Mouse (Mus musculus) liver, embryonic 16.5 days (tissue): ENCODE measurements around the gene Eif4h. TPM values are rescaled to one million over a fixed set of nuclear protein-coding genes. Genes with fewer than 3 reads are reported as not detected.
A peak's percentile ranks its signal among the peaks of the same experiment; 100 is the strongest.

Source experiments
- ATAC-seq: fragments of 200-750 bp; cut with Nextera tagmentation; 2 replicates; pipeline ENCODE4 v1.8.0; 2017; ENCODE audit warnings: low read depth, mild to moderate bottlenecking, moderate number of reproducible peaks, moderate library complexity
- H3K27ac ChIP-seq: fragments of 300-500 bp; sonication (generic); 2 replicates; pipeline ENCODE4 v1.5.1; 2014; ENCODE audit warnings: mild to moderate bottlenecking, low read length
- H3K27me3 ChIP-seq: fragments of 300-500 bp; sonication (generic); 2 replicates; pipeline ENCODE4 v1.6.1; 2014; ENCODE audit warnings: low read depth, low read length, mixed read lengths; ENCODE audit not compliant: control insufficient read depth, insufficient read depth
- H3K36me3 ChIP-seq: fragments of 300-500 bp; sonication (generic); 2 replicates; pipeline ENCODE4 v1.6.1; 2014; ENCODE audit warnings: mild to moderate bottlenecking; ENCODE audit not compliant: control insufficient read depth, insufficient read depth
- H3K4me1 ChIP-seq: fragments of 300-500 bp; sonication (generic); 2 replicates; pipeline ENCODE4 v1.6.1; 2014; ENCODE audit warnings: low read depth, low read length, mixed read lengths; ENCODE audit not compliant: control insufficient read depth
- H3K4me2 ChIP-seq: fragments of 300-500 bp; sonication (generic); 2 replicates; pipeline ENCODE4 v1.6.1; 2014; ENCODE audit warnings: low read depth, low read length, mixed read lengths
- H3K4me3 ChIP-seq: fragments of 300-500 bp; sonication (generic); 2 replicates; pipeline ENCODE4 v1.5.1; 2014; ENCODE audit warnings: low read depth, mild to moderate bottlenecking, low read length
- H3K9ac ChIP-seq: fragments of 300-500 bp; sonication (generic); 2 replicates; pipeline ENCODE4 v1.6.1; 2014; ENCODE audit warnings: low read depth, low read length
- H3K9me3 ChIP-seq: fragments of 300-500 bp; sonication (generic); replicated peaks from 2 replicates; pipeline ENCODE4 v1.6.1; 2016; ENCODE audit warnings: low read length; ENCODE audit not compliant: control insufficient read depth
- WGBS: fragments of 180-500 bp; shearing (Covaris S2); extraction: QIAGEN DNeasy Blood & Tissue Kit; methylation state at CpG from one replicate; pipeline ENCODE4 v1.1.7; 2014; ENCODE audit not compliant: insufficient replicate concordance; 5-methylcytosine and 5-hydroxymethylcytosine counted together
- polyA plus RNA-seq: library from polyadenylated mRNA; unstranded; fragments of >200 nt; fragmentation: Nextera tagmentation; extraction: Ambion mirVana; gene quantifications from 2 replicates; pipeline ENCODE4 v1.2.1, GENCODE M21; 2015

The Eif4h gene
- polyA plus RNA-seq, 1 experiment from 2014 or later, result 167 TPM

DNA sequence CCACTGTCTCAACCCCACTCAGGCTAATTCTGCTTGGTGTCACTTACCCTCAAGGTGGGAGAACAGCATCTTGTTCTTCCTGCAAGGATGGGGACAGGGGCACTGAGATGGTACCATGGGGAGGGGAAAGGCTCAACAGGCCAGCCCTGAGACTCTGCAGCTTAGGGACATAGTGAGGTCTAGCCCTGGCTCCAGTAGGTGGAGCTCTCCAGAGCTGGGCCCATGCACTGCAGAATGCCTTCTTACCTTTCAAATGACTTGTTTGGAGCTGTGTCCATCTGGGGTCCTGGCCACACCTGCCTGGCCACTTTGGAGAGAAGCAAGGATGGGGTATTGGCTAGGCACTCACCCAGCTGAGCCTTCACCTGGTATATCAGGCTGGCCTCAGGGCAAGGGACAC is 33.0 kb downstream of the Eif4h start:
- Histone ChIP-seq H3K4me1 (no peaks in the 10 kb centered on the region; the same call in 1 of the 2 replicates), H3K4me2 (no peak overlapping the region), H3K27me3 (no peaks in the 10 kb centered on the region), H3K9ac (no peak overlapping the region), H3K4me3 (no peak overlapping the region), H3K9me3 (no peaks in the 10 kb centered on the region), H3K27ac (peak overlapping the region; percentile 46; the same call in 1 of the 2 replicates), H3K36me3 (no peaks in the 10 kb centered on the region)
- no peak for ATAC-seq

DNA sequence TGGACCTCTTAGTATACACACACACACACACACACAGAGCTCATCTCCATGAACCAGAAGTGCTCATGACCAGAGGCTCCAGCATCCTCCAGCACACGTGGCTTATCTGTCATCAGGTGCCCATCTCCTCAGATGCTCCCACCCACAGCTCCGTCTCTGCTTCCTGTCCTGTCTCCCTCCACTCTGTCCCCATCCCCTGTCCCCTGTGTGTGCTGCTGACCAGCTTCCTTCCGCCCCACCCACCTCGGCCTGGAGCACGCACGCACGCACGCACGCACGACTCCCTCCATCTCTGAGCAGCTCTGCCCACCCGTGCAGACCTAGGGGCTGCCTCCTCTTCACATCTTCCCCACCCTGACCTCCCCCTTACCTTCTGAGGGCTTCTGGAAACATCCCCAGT is 34.9 kb downstream of the Eif4h start:
- H3K4me2 ChIP-seq, result no peak overlapping the region
- H3K36me3 ChIP-seq, result no peaks in the 10 kb centered on the region
- H3K4me1 ChIP-seq, result no peaks in the 10 kb centered on the region; the same call in 1 of the 2 replicates
- 64% methylated on average over 11 of the region's 11 CpGs for WGBS
- H3K27ac ChIP-seq, result no peak overlapping the region
- no peaks in the 10 kb centered on the region for H3K27me3 ChIP-seq
- ATAC-seq, result no peak
- H3K9ac ChIP-seq, result no peak overlapping the region
- no peak overlapping the region for H3K4me3 ChIP-seq
- no peaks in the 10 kb centered on the region for H3K9me3 ChIP-seq

DNA sequence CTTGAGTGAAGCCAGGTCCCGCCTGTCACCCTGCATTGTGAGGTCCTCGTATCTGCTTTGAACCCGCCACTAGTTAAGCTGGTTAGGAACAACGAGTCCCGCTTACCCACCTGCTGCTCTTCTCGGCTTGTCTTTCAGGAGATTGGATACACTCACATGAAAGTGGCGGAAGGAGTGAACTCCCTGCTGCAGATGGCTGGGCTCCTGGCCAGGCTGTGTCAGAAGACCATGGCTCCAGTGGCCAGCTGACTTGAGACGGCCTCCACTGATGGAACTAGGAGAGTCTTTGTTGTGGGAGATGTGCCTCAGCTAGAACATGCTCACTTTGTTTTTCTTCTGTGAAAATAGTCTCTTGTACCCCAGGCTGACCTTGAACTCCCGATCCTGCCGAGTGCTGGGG is 41.6 kb downstream of the Eif4h start:
- Histone ChIP-seq H3K9ac (no peak overlapping the region), H3K27me3 (no peaks in the 10 kb centered on the region), H3K9me3 (no peaks in the 10 kb centered on the region), H3K4me1 (peaks cover 8% of the 10 kb centered on the region), H3K27ac (no peak overlapping the region), H3K36me3 (peaks cover 29% of the 10 kb centered on the region), H3K4me2 (no peak overlapping the region), H3K4me3 (no peak overlapping the region)
- 81% methylated on average over 10 of the region's 10 CpGs for WGBS
- no peak for ATAC-seq

DNA sequence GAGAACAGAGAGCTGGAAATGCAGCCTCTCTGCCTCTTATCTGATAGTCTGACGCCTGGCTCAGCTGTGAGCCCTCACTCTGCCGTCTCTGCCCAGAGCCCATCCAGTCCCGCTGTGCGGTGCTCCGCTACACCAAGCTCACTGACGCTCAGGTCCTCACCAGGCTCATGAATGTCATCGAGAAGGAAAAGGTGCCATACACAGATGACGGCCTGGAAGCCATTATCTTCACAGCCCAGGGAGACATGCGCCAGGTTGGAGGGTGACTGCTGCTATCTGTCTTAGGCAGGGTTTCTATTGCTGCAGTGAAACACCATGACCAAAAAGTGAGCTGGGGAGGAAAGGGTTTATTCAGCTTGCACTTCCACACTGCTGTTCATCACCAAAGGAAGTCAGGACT is 46.2 kb downstream of the Eif4h start:
- H3K4me1 ChIP-seq, result peaks cover 20% of the 10 kb centered on the region
- H3K9me3 ChIP-seq, result no peaks in the 10 kb centered on the region
- peak; percentile 86 for ATAC-seq
- H3K9ac ChIP-seq, result no peak overlapping the region
- H3K4me3 ChIP-seq, result no peak overlapping the region
- H3K4me2 ChIP-seq, result 0 out of 2 replicates have a peak overlapping the region, but pooled peaks have one; percentile 21
- peaks cover 29% of the 10 kb centered on the region for H3K36me3 ChIP-seq
- H3K27ac ChIP-seq, result peak overlapping the region; percentile 34
- 35% methylated on average over 9 of the region's 9 CpGs for WGBS
- no peaks in the 10 kb centered on the region for H3K27me3 ChIP-seq

DNA sequence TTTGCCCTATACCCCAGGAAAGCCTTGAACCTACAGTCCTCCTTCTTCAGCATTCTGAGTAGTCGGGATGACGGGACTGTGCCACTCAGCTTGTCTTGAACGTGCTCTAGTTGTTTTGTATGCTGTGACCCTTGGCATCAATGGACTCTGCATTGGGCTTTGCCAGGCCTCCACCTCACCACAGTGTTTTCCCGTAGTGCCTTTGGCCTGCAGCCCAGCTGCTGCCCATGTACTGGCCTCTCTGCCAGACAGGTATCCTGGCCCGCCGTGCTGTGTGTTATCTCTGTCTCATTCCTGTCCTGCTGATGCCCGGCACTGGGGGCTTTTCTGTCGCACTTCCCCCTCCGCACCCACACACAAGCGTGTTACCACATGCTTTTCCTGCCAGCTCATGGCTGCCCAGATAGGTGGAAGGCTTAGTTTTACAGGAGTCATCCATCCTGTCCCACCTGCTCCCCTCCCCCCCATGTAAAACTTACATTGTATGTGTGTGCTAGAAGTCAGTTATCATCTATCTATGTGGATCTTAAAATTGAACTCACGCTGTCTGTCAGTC is 47.2 kb downstream of the Eif4h start:
- Histone ChIP-seq H3K4me2 (no peak overlapping the region), H3K27ac (no peak overlapping the region)

DNA sequence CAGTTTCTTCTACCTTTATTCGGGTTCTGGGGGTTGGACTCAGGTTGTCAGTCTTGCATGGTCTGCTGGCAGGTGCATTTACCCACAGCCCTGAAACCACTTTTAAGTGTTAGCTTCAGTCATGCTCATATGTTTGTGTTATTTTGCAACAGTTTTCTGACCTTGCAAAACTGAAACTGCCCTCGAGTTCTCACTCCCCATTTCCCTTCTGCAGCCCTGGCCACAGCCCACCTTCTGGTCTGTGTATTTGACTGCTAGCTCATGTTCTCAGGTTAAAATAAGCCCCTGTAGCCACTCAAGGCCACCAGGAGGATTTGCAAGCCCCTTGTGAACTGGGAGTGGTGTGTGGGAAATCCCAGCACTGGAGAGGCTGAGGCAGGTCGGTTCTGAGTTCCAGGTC is 49.4 kb downstream of the Eif4h start:
- no peak overlapping the region for H3K9ac ChIP-seq
- no peak overlapping the region for H3K4me2 ChIP-seq
- ATAC-seq, result no peak
- H3K27me3 ChIP-seq, result no peaks in the 10 kb centered on the region
- H3K4me1 ChIP-seq, result peaks cover 20% of the 10 kb centered on the region
- WGBS, result 65% methylated on average over 3 of the region's 3 CpGs
- no peaks in the 10 kb centered on the region for H3K9me3 ChIP-seq
- 0 out of 2 replicates have a peak overlapping the region, but pooled peaks have one; percentile 22 for H3K27ac ChIP-seq
- peaks cover 11% of the 10 kb centered on the region for H3K36me3 ChIP-seq
- no peak overlapping the region for H3K4me3 ChIP-seq

More for the DNA sequence above, 47.2 kb downstream of the Eif4h start:
- no peak overlapping the region for H3K9ac ChIP-seq
- H3K4me1 ChIP-seq, result peaks cover 20% of the 10 kb centered on the region
- 65% methylated on average over 11 of the region's 11 CpGs for WGBS
- H3K9me3 ChIP-seq, result no peaks in the 10 kb centered on the region
- no peaks in the 10 kb centered on the region for H3K27me3 ChIP-seq
- no peak overlapping the region for H3K4me3 ChIP-seq
- no peak for ATAC-seq
- H3K36me3 ChIP-seq, result peaks cover 20% of the 10 kb centered on the region

DNA sequence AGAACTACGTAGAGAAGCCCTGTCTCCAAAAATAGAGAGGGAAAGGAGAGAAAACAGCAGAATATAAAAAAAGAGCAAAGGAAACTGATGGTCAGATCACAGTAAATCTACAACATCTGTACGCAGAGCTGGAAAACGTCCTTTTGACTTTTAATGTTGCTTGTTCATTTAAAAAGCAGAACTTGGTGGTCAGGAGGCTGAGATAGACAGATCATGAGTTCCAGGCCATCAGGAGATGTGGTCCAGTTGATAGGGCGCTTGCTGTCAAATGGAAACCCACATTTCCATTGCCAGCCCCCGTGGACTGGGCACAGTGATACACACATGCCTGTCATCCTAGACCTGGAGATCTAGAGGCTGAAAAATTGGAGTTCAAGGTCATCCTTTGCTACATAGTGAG is 54.5 kb downstream of the Eif4h start:
- no peak overlapping the region for H3K4me2 ChIP-seq
- no peaks in the 10 kb centered on the region; the same call in 1 of the 2 replicates for H3K36me3 ChIP-seq
- no peak for ATAC-seq
- H3K9me3 ChIP-seq, result no peaks in the 10 kb centered on the region
- H3K4me3 ChIP-seq, result no peak overlapping the region
- no peaks in the 10 kb centered on the region for H3K27me3 ChIP-seq
- H3K27ac ChIP-seq, result no peak overlapping the region
- WGBS, result 45% methylated on average over 5 of the region's 5 CpGs
- H3K9ac ChIP-seq, result no peak overlapping the region
- H3K4me1 ChIP-seq, result peaks cover 18% of the 10 kb centered on the region

DNA sequence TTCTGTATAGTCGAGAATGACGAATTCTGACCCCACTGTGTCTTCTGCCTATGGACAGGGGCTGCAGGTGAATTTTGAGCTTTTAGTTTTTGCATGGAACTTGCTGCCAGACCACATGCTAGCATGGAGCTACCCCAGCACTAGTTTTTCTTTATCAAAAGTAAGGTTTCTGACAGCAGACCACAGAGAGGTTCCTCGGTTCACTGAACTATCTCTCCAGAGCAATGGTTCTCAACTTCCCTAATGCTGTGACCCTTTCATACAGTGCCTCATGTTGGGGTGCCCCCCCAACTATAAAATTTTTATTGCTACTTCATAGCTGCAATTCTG is 55.4 kb downstream of the Eif4h start:
- no peaks in the 10 kb centered on the region for H3K36me3 ChIP-seq
- WGBS, result 22% methylated on average over 3 of the region's 3 CpGs
- H3K4me1 ChIP-seq, result peaks cover 17% of the 10 kb centered on the region
- no peaks in the 10 kb centered on the region for H3K27me3 ChIP-seq
- H3K9me3 ChIP-seq, result no peaks in the 10 kb centered on the region
- peak overlapping the region; percentile 95 for H3K4me3 ChIP-seq
- H3K27ac ChIP-seq, result 0 out of 2 replicates have a peak overlapping the region, but pooled peaks have one; percentile 2
- peak overlapping the region; percentile 93 for H3K9ac ChIP-seq
- ATAC-seq, result no peak
- H3K4me2 ChIP-seq, result peak overlapping the region; percentile 81

DNA sequence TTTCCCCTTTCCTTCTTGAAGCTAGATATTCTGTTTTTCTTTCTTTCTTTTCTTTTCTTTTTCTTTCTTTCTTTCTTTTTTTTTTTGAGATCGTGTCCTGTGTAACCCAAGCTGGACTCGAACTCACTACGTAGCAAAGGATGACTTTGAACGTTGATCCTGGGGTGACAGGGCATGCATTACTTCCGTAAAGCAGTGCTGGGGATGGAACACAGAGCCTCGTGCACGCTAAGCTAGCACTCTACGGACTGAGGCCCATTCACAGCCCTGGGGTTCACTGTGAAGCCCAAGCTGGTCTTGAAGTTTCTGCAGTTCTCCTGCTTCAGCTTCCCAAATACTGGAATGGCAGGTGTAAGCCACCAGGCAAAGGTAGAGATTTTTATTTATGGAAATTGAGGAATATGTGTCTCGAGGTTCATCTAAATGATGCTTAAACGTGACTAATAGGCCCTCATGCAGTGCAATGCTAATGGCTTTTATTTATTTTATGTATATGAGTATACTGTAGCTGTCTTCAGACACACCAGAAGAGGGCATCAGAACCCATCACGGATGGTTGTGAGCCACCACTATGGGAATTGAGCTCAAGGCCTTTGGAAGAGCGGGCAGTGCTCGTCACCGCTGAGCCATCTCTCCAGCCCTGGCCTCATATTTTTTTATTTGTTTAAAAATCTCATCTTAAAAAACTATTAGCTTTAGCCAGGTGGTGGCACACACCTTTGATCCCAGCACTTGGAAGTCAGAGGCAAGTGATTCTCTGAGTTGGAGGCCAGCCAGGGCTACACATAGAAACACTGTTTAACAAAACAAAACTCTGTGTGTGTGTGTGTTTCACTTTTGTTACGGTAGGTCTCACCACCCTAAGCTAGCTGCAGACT is 56.0 kb downstream of the Eif4h start:
- Histone ChIP-seq H3K27me3 (no peaks in the 10 kb centered on the region), H3K4me1 (peaks cover 17% of the 10 kb centered on the region), H3K4me3 (peak overlapping the region; percentile 95), H3K9me3 (no peaks in the 10 kb centered on the region), H3K27ac (peak overlapping the region; percentile 72), H3K4me2 (peak overlapping the region; percentile 81), H3K36me3 (no peaks in the 10 kb centered on the region), H3K9ac (peak overlapping the region; percentile 93)
- 16% methylated on average over 15 of the region's 15 CpGs for WGBS
- ATAC-seq, result no peak
